Mouse (Mus musculus) cerebellum, adult 9-10 months (tissue): ENCODE data around the gene Vtn.
A peak's percentile ranks its signal among the peaks of the same experiment; 100 is the strongest.

Experiments
- DNase-seq: peaks from one replicate; pipeline ENCODE4 v3.0.0; 2022

Gene Vtn

GRCm38 (mm10) chr11:78536080-78536689, 37.3 kb downstream of the Vtn start, which contains the start of the genes Tnfaip1 and Ift20:
Tnfaip1 (minus strand) TSS chr11:78536332.
Ift20 (plus strand) TSS chr11:78536361.
- peak; percentile 98 for DNase-seq

GRCm38 (mm10) chr11:78536690-78537084, 37.8 kb downstream of the Vtn start:
- DNase-seq = no peak

GRCm38 (mm10) chr11:78540358-78540757, 41.5 kb downstream of the Vtn start:
- DNase-seq = no peak

- no peak for DNase-seq
These were observed 45.7 kb downstream of the Vtn start for GRCm38 (mm10) chr11:78544449-78545111.

- no peak for DNase-seq
These were observed 46.3 kb downstream of the Vtn start for GRCm38 (mm10) chr11:78545181-78545580.

GRCm38 (mm10) chr11:78547718-78548460, 49.0 kb downstream of the Vtn start:
- DNase-seq = no peak

GRCm38 (mm10) chr11:78549491-78549987, 50.6 kb downstream of the Vtn start:
- DNase-seq = no peak

GRCm38 (mm10) chr11:78550168-78551058, 51.5 kb downstream of the Vtn start, which contains the start of gene Tmem97:
Tmem97 (minus strand) TSS chr11:78550777.
- peak; percentile 97 for DNase-seq

- DNase-seq = no peak
These were observed 52.1 kb downstream of the Vtn start for GRCm38 (mm10) chr11:78551059-78551398.
